Mouse (Mus musculus): Measurements from ENCODE around the gene Phf19. TPM values are rescaled to one million over a fixed set of nuclear protein-coding genes. Genes with fewer than 3 reads are reported as not detected.

Phf19 gene
- 21.4 and 22.2 TPM in 2 replicates for polyA plus RNA-seq (2015; fragmentation: Nextera tagmentation; extraction: Ambion mirVana)

DNA sequence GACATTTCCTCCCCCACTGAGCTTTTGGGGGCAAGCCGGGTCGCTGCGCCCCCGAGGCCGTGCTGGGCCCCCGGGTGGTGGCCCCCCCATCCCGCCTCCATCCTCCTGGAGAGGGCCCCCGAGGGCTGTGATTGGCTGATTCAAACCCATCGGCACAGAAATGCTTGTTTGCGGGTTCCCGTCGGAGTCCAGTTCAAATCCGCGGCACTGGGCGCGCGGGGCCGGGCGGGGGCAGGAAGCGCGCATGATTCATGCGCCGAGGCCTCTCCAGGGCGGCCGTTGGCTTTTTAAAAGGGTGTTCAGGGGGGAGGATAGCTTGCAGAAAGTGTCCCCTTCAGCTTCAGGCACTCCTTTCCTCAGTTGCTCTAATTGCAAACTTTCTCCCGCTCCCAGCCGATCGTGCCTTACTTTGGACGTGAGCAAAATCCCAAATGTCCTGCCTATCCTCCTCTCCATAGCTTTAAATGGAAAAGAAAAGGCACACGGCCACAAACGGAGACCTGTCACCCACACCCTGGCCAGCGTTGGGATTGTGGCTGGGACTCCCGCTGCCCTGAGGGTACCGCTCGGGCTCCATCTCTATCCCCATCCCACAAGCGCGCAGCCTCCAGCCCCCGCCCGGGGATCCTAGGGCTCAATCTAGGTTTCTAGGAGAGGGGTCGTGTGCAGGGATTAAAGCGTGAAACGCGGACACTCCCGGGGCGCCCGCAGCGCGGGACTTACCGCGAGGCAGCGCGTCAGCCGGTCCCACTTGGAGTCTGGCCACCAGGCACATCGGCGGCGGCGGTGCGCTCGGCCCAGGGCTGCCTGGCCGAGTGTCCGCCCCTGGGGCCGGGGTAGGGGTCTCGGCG lies at the start of gene Phf19:
Phf19 (minus strand) TSS at position 809 of the 851 bp plus-strand sequence.
- H3K9me3 ChIP-seq (ENCODE audit: low read length) = no peaks in the 10 kb centered on the region
- H3K27me3 ChIP-seq (ENCODE audit: insufficient read depth, low read length) = no peaks in the 10 kb centered on the region; the same call in 1 of the 2 replicates
- H3K9ac ChIP-seq (replicated peaks; ENCODE audit: low read length) = peak within 1 kb of the TSS; percentile 81
- peak within 1 kb of the TSS; percentile 76 for H3K4me3 ChIP-seq (ENCODE audit: low read length)
- ATAC-seq (ENCODE audit: low FRiP score, low TSS enrichment) = peak; percentile 44
- H3K36me3 ChIP-seq (ENCODE audit: insufficient read depth, low read length) = 0 out of 2 replicates have a peak, but pooled peaks cover 4% of the 10 kb centered on the region
- H3K4me2 ChIP-seq (replicated peaks; ENCODE audit: low read depth, low read length) = peak within 1 kb of the TSS; percentile 99
- peaks cover 20% of the 10 kb centered on the region for H3K4me1 ChIP-seq (ENCODE audit: insufficient read depth, low read length)
- peak within 1 kb of the TSS; percentile 79 for H3K27ac ChIP-seq (ENCODE audit: low read length)
- 1% methylated on average over 58 of the region's 64 CpGs for WGBS

DNA sequence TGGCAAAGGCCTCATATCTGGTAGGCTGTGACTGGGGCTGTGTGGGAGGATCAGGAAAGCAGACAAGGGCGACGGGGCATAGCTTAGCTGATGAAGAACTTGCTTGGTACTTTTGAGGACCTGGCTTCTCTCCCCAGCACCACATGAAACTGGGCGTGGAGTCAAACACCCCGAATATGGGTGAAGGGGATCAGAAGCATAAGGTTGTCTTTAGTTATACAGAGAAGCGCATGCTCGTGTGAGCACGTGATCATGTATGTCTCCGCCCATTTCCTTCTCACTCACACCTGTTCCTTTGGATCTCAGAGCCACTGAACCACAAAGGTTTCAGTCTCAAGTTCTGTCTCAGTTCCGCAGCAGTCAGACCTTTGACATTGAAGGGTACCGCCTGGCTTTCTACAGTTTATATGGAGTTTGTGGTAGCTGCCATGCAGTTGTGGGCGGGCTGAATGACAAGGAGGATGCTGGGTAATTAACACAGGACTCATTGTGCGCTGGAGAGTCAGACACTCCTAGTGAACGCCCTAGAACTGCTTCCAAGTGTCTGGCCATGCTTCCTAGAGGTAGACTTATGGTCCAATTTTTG lies 49.6 kb upstream of the Phf19 start:
- Histone ChIP-seq H3K9ac (replicated peaks; ENCODE audit: low read length) (0 out of 2 replicates have a peak overlapping the region, but pooled peaks have one; percentile 10), H3K4me2 (replicated peaks; ENCODE audit: low read depth, low read length) (peak overlapping the region; percentile 31), H3K36me3 (ENCODE audit: insufficient read depth, low read length) (no peaks in the 10 kb centered on the region), H3K4me3 (ENCODE audit: low read length) (peak overlapping the region; percentile 15; the same call in 1 of the 2 replicates), H3K9me3 (ENCODE audit: low read length) (no peaks in the 10 kb centered on the region), H3K27ac (ENCODE audit: low read length) (peak overlapping the region; percentile 83), H3K27me3 (ENCODE audit: insufficient read depth, low read length) (no peaks in the 10 kb centered on the region), H3K4me1 (ENCODE audit: insufficient read depth, low read length) (peaks cover 23% of the 10 kb centered on the region)
- peak; percentile 67 for ATAC-seq (ENCODE audit: low FRiP score, low TSS enrichment)
- WGBS = 39% methylated on average over 13 of the region's 13 CpGs

DNA sequence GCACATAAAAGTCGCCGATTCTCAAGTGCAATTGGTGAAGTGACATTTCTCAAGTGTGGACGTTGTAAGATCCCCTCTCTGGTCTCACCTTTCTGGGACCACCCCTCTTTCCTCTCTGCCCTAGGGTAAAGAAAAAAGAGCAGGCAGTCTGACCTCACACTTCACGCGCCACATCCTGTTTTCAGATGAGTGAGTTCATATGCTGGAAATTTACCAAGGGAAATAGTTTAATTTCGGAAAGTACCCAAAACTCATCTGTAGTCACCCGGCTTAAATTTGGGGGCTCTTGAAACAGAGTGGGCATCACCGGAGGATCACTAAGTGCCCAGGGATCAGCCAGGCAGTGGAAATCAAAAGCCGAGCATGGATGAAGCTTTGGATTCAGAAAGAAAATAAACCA lies 49.1 kb upstream of the Phf19 start:
- Histone ChIP-seq H3K9ac (replicated peaks; ENCODE audit: low read length) (0 out of 2 replicates have a peak overlapping the region, but pooled peaks have one; percentile 10), H3K9me3 (ENCODE audit: low read length) (no peaks in the 10 kb centered on the region), H3K4me2 (replicated peaks; ENCODE audit: low read depth, low read length) (no peak overlapping the region; the same call in 1 of the 2 replicates), H3K36me3 (ENCODE audit: insufficient read depth, low read length) (no peaks in the 10 kb centered on the region), H3K4me1 (ENCODE audit: insufficient read depth, low read length) (peaks cover 23% of the 10 kb centered on the region), H3K4me3 (ENCODE audit: low read length) (no peak overlapping the region), H3K27me3 (ENCODE audit: insufficient read depth, low read length) (no peaks in the 10 kb centered on the region), H3K27ac (ENCODE audit: low read length) (peak overlapping the region; percentile 83)
- ATAC-seq (ENCODE audit: low FRiP score, low TSS enrichment) = no peak
- 44% methylated on average over 9 of the region's 9 CpGs for WGBS

DNA sequence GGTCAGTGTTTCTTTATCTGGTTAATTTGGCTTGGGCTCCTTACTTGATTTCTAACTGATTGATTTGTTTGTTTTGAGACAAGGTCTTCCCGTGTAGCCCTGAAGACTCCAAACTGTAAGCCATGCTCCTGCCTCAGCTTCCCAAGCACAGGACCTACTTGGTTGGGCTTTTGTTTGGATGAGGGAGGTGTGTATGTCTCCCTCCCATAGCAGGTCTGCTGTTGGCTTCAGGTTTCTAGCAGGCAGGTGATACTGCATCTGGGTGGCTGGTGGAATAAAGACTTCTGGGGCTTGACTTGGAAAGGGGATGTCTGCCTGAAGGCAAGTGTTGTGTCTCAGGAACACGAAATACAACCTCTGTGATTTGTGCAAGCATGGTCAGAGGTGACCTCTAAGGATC lies 48.4 kb upstream of the Phf19 start:
- Histone ChIP-seq H3K27ac (ENCODE audit: low read length) (0 out of 2 replicates have a peak overlapping the region, but pooled peaks have one; percentile 16), H3K9me3 (ENCODE audit: low read length) (no peaks in the 10 kb centered on the region), H3K4me1 (ENCODE audit: insufficient read depth, low read length) (peaks cover 23% of the 10 kb centered on the region), H3K27me3 (ENCODE audit: insufficient read depth, low read length) (no peaks in the 10 kb centered on the region), H3K9ac (replicated peaks; ENCODE audit: low read length) (no peak overlapping the region), H3K4me2 (replicated peaks; ENCODE audit: low read depth, low read length) (no peak overlapping the region), H3K4me3 (ENCODE audit: low read length) (no peak overlapping the region), H3K36me3 (ENCODE audit: insufficient read depth, low read length) (no peaks in the 10 kb centered on the region)
- ATAC-seq (ENCODE audit: low FRiP score, low TSS enrichment) = no peak
- WGBS = 62% methylated on average over 2 of the region's 2 CpGs

DNA sequence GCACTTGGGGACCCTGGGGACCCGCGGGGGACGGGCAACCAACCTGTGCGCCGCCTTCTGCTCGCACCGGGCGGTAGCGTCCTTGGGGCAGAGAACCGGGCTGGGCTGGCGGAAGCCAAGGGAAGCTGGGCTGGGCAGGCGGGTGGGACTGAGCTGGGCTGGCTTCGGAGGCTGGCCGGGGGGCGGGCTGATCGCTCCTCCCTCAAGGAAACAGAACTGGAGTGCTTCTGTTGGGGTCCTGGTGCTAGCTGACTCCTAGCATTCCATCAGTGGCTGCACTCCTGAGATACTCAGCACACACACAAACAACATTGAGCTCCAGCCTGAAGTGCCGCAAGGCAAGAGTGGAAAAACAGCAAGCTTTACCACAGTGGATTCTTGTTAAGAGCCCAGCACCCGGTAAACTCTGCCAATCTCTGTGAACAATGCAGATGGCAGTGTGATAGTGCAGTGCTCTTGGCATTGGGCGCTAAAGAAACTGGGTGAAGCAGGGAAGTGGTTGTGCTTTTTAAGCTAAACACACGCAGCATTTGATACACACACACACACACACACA lies 47.7 kb upstream of the Phf19 start, which contains the start of gene Traf1:
Traf1 (minus strand) TSS at position 292 of the 556 bp plus-strand sequence.
- 14% methylated on average over 20 of the region's 20 CpGs for WGBS
- Histone ChIP-seq H3K4me2 (replicated peaks; ENCODE audit: low read depth, low read length) (peak within 1 kb of the TSS; percentile 58), H3K4me3 (ENCODE audit: low read length) (peak within 1 kb of the TSS; percentile 45), H3K4me1 (ENCODE audit: insufficient read depth, low read length) (peaks cover 23% of the 10 kb centered on the region), H3K27ac (ENCODE audit: low read length) (peak within 1 kb of the TSS; percentile 83), H3K36me3 (ENCODE audit: insufficient read depth, low read length) (no peaks in the 10 kb centered on the region), H3K9ac (replicated peaks; ENCODE audit: low read length) (peak within 1 kb of the TSS; percentile 60), H3K9me3 (ENCODE audit: low read length) (no peaks in the 10 kb centered on the region), H3K27me3 (ENCODE audit: insufficient read depth, low read length) (no peaks in the 10 kb centered on the region)
- ATAC-seq (ENCODE audit: low FRiP score, low TSS enrichment) = peak; percentile 79

DNA sequence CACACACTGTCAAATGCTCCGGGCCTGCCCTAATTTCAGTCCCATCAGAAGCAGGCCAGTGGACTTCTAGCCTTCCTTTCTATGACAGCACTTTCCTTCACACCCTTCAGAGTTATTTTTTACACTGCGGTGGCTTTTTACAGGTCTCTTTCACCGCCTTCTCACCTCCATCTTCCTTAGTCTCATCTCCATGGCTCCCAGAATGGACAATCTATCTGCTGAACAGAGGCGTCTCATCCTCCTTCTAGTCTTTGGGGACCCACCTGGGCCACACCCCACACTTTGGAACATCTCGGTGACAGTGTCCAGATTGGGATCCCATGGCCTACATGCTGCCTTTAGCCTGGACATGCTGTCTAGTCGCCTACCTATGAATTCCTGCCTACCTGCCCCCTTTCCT lies 47.1 kb upstream of the Phf19 start:
- peak overlapping the region; percentile 45 for H3K4me3 ChIP-seq (ENCODE audit: low read length)
- 59% methylated on average over 6 of the region's 6 CpGs for WGBS
- no peaks in the 10 kb centered on the region for H3K9me3 ChIP-seq (ENCODE audit: low read length)
- peaks cover 23% of the 10 kb centered on the region for H3K4me1 ChIP-seq (ENCODE audit: insufficient read depth, low read length)
- no peaks in the 10 kb centered on the region for H3K36me3 ChIP-seq (ENCODE audit: insufficient read depth, low read length)
- H3K27me3 ChIP-seq (ENCODE audit: insufficient read depth, low read length) = no peaks in the 10 kb centered on the region
- no peak for ATAC-seq (ENCODE audit: low FRiP score, low TSS enrichment)
- H3K9ac ChIP-seq (replicated peaks; ENCODE audit: low read length) = peak overlapping the region; percentile 60
- H3K4me2 ChIP-seq (replicated peaks; ENCODE audit: low read depth, low read length) = peak overlapping the region; percentile 58
- H3K27ac ChIP-seq (ENCODE audit: low read length) = peak overlapping the region; percentile 60

DNA sequence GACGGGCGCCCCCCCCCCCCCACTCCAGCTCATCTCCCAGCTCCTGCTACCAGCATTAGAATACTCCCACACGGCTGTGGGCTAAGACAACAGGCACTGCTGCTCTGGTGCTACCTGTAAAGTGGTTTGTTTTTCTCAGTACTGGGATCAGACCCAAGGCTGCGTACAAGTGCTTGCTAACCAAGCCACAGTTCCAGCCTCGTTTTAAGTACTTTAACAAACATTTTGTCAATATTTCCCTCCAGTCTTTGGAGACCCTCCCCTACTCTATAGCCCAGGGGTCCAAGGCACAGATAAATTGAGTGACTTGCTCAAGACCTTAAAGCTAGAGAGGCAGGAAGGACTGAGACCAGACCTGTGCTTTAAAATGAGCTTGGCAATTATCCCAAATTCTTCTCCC lies 46.6 kb upstream of the Phf19 start:
- H3K9me3 ChIP-seq (ENCODE audit: low read length) = no peaks in the 10 kb centered on the region
- WGBS = 48% methylated on average over 4 of the region's 5 CpGs
- H3K4me1 ChIP-seq (ENCODE audit: insufficient read depth, low read length) = peaks cover 23% of the 10 kb centered on the region
- H3K27me3 ChIP-seq (ENCODE audit: insufficient read depth, low read length) = no peaks in the 10 kb centered on the region
- peak overlapping the region; percentile 60 for H3K9ac ChIP-seq (replicated peaks; ENCODE audit: low read length)
- peak overlapping the region; percentile 58 for H3K4me2 ChIP-seq (replicated peaks; ENCODE audit: low read depth, low read length)
- peak overlapping the region; percentile 60; the same call in 1 of the 2 replicates for H3K27ac ChIP-seq (ENCODE audit: low read length)
- peak overlapping the region; percentile 45 for H3K4me3 ChIP-seq (ENCODE audit: low read length)
- no peaks in the 10 kb centered on the region for H3K36me3 ChIP-seq (ENCODE audit: insufficient read depth, low read length)
- ATAC-seq (ENCODE audit: low FRiP score, low TSS enrichment) = no peak

DNA sequence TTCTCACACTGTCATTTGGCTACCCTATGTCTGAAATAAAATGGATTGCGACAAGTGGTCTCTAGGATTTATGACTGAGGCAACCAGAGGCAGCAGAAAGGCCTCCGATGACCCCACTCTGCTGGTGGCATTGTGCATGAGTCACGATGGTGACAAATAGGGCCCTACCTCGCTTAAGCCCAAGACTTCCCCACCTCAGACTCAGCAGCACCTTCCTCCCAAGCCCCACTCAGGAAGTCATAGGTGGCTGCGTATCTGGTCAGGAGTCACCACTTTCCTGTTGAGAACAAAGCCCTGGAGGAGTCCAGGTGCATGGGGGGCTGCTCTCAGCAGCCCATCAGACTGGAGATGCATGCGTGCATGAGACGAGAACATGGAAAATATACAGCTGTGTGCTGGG lies 44.8 kb upstream of the Phf19 start:
- Histone ChIP-seq H3K9me3 (ENCODE audit: low read length) (no peaks in the 10 kb centered on the region), H3K4me2 (replicated peaks; ENCODE audit: low read depth, low read length) (no peak overlapping the region), H3K36me3 (ENCODE audit: insufficient read depth, low read length) (no peaks in the 10 kb centered on the region), H3K9ac (replicated peaks; ENCODE audit: low read length) (no peak overlapping the region), H3K27me3 (ENCODE audit: insufficient read depth, low read length) (no peaks in the 10 kb centered on the region), H3K4me1 (ENCODE audit: insufficient read depth, low read length) (peaks cover 14% of the 10 kb centered on the region), H3K4me3 (ENCODE audit: low read length) (no peak overlapping the region), H3K27ac (ENCODE audit: low read length) (no peak overlapping the region)
- ATAC-seq (ENCODE audit: low FRiP score, low TSS enrichment) = no peak
- WGBS = 77% methylated on average over 7 of the region's 7 CpGs

DNA sequence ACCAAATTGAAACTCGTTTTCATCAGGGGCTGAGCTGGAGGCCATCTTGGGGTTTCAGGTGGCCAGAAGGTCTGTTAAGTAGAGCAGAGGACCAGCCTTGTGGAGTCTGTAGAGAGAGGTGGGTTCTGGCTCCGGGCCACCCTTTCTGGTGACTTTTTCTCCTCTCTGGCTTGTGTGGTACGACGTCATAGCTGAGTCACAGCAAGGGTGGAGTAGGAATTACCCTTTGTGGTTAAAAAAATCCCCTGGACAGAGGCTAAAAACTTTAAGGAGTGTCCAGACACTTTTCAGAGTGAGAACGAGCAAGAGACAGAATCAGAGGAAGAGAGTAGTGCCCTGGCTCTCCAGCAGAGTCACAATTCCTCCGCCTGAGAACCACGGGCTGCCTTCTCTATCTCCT lies 44.2 kb upstream of the Phf19 start:
- H3K4me2 ChIP-seq (replicated peaks; ENCODE audit: low read depth, low read length) = no peak overlapping the region
- H3K36me3 ChIP-seq (ENCODE audit: insufficient read depth, low read length) = no peaks in the 10 kb centered on the region
- 79% methylated on average over 7 of the region's 7 CpGs for WGBS
- no peak overlapping the region for H3K4me3 ChIP-seq (ENCODE audit: low read length)
- no peak overlapping the region for H3K9ac ChIP-seq (replicated peaks; ENCODE audit: low read length)
- no peaks in the 10 kb centered on the region for H3K9me3 ChIP-seq (ENCODE audit: low read length)
- peaks cover 10% of the 10 kb centered on the region for H3K4me1 ChIP-seq (ENCODE audit: insufficient read depth, low read length)
- H3K27me3 ChIP-seq (ENCODE audit: insufficient read depth, low read length) = no peaks in the 10 kb centered on the region
- ATAC-seq (ENCODE audit: low FRiP score, low TSS enrichment) = no peak
- H3K27ac ChIP-seq (ENCODE audit: low read length) = no peak overlapping the region

All from kidney, embryonic 16.5 days (tissue).